Mouse (Mus musculus) liver, postnatal 0 days (tissue): Measurements from ENCODE around the gene Tspear.

Source experiments
- CTCF ChIP-seq: sonication (generic); IDR thresholded peaks from 2 replicates; pipeline ENCODE4 v1.5.1; 2016; ENCODE audit warnings: antibody characterized with exemption, low read depth
- EP300 ChIP-seq: IDR thresholded peaks from 2 replicates; pipeline ENCODE4 v1.6.1; 2016; ENCODE audit warnings: antibody characterized with exemption, low read depth, mild to moderate bottlenecking

GRCm38 (mm10) chr10:77804095-77804494, 117.7 kb downstream of the Tspear start:
- TF ChIP-seq CTCF: no peak
- no peak for TF ChIP-seq EP300
